Mouse (Mus musculus) retina, postnatal 1 day (tissue): Measurements from ENCODE around the gene Nae1.
"Not testable (repeated sequence)": the region's sequence is repeated elsewhere in the genome, so short reads cannot be mapped to it uniquely, and the experiment has no call there.

Source experiments
- DNase-seq: peaks from one replicate; pipeline ENCODE4 v3.0.0-alpha.2; 2012

Nae1 gene

DNA sequence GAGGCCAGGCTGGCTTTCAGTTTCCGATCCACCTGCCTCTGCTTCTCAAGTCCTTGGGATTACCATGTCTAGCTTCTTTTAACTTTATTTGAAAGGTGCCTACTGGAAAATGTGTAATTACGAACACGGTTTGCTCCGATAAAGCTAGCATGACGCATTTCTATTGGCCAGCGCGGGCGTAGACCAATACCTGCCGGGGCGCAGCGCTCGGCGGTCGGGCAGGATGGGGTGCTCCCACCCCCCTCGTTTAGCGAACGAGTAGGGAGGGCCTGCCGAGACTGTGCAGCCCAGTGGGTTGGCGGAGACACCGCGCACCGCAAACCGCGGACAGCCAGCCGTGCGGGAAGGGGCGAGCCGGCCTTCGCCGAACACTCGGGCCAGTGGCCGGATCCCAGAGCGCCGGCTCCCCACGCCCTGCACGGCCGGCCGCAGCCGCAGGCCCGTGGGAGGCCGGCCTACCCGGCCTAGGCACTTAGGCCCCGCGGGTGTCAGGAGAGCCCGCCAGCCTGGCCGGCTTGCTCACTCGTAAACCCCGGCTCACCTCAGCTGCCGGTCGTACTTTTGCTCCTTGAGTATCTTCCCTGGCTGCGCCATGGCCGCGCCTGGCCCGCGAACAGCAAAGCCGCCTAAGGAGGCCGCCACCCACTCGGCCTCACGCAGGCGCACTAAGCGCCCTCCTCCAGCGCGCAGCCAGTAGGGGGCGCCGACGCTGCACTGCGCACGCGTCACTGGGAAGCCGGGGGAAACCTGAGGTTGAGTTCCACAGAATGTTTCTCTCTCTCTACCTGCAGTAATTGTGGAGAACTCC, at the start of gene Nae1, which contains the start of gene Car7:
Gene Nae1 (minus strand): TSS at position 667 of the 808 bp plus-strand sequence.
Gene Car7 (plus strand): TSS at position 719 of the 808 bp plus-strand sequence.
- DNase-seq = peak; percentile 95

DNA sequence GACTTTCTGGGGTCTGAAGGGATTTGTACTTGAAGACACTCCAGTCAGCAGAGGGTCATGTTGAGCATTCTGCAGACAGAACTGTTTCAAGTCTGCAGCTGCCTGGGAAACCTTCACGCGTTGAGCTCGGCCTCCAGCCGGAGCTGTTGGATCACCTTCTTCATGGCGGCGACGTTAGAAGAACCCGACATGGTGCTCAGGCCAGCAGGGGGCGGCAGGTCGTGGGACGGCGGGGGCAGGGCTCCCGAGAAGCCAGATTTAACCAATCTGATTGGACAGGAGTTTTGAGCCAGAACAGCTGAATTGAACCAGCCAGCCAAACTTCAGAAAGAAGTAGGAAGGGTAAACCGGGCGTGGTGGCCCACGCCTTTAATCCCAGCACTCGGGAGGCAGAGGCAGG, 43.2 kb upstream of the Nae1 start:
- DNase-seq = not testable (repeated sequence)

DNA sequence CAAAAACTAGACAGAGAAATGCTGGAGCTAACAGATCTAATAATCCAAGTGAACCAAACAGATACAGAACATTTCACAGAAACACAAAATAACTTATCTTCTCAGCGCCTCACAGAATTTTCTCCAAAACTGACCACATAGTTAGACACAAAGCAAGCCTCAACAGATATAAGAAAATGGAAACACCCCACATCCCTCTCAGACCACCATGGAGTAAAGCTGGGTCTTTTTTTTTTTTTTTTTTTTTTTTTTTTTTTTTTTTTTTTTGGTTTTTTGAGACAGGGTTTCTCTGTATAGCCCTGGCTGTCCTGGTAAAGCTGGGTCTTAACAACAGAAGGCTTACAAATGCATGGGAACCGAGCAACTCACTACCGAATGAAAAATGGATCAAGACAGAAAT, 42.4 kb upstream of the Nae1 start:
- DNase-seq = no peak

- peak; percentile 89 for DNase-seq
These were observed 36.3 kb upstream of the Nae1 start for GRCm38 (mm10) chr8:104570436-104571343.

GRCm38 (mm10) chr8:104569559-104569958, 35.1 kb upstream of the Nae1 start:
- DNase-seq = peak; percentile 49

GRCm38 (mm10) chr8:104565457-104565798, 31.0 kb upstream of the Nae1 start:
- no peak for DNase-seq

DNA sequence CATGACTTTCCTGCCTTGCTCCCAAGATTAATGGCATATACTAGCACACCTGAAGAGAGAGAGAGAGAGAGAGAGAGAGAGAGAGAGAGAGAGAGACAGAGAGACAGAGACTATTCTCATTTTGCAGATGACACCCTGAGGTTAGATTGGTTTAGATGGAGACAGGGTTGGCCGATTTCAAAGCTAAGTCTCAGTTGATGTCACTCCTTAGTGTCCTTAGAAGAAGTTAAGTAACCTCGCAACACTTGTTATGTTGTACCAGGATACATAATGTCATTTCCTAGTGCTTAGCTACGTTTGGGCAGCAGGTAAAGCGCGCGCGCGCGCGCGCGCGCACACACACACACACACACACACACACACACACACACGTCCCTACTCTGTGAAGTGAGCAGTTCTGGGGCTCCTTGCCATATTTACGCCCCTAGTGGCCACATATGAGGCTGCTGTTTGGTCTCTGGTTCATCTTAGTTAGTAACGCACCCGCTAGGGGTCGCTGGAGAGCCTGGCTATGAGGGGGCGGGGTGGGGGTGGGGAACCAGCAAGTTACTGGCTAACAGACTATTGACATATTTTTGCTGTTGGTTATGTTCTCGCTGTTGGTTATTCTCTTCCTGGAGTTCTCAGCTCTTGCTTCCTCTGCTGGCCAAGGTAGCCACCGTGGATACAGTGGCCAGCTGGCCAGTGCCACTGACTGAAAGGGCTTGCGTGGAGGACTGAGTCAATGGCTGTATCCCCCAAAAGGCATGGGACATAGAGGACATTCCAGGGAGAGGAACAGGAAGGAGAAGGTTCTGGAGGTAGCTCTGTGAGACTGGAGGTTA, 30.4 kb upstream of the Nae1 start:
- peak; percentile 95 for DNase-seq

DNA sequence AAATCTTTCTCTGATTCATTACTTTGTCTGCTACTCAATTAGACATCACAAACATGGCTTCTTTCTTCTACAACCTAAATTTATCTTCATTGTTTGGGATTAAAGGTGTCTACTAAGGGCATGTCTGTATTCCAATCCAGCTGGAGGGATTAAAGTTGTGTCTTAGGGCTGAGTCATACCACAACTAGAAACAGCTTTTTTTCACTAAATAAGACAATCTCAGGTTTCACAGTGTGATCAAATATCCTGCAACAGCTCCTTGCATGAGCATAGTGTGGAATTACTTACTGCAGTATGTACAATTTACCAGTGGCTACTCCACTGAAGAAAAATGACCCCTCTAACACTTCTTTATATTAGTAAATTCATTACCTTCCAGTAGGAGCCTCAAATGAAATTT, 26.3 kb upstream of the Nae1 start:
- no peak for DNase-seq

- no peak for DNase-seq
These were observed 22.8 kb upstream of the Nae1 start for GRCm38 (mm10) chr8:104557226-104557625.

- DNase-seq = no peak
These were observed 20.8 kb upstream of the Nae1 start for GRCm38 (mm10) chr8:104555191-104555590.

GRCm38 (mm10) chr8:104543440-104544045, 9.1 kb upstream of the Nae1 start:
- no peak for DNase-seq

GRCm38 (mm10) chr8:104542160-104542559, 7.7 kb upstream of the Nae1 start:
- no peak for DNase-seq

DNA sequence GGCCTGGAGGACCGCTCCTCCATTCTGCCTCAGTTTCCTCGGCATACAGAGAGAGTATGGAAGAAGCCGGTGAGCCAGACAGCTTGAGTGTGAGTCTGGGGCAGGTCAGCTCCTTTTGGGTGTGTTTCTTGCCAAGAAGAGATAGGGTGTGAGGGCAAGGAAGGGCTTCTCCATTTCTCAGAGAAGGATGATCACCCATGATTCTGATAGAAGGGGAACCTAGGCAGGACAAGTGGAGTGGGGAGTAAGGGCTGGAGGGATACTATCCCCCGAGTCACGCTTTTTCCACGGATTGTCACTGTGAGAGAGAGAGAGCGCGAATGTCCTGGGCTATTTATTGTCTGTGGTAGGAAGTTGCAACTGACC, 7.1 kb upstream of the Nae1 start:
- no peak for DNase-seq

GRCm38 (mm10) chr8:104540710-104541514, 6.5 kb upstream of the Nae1 start:
- peak; percentile 56 for DNase-seq

- no peak for DNase-seq
These were observed 5.8 kb upstream of the Nae1 start for GRCm38 (mm10) chr8:104540238-104540637.

GRCm38 (mm10) chr8:104539566-104539965, 5.1 kb upstream of the Nae1 start:
- DNase-seq = no peak

GRCm38 (mm10) chr8:104538896-104539295, 4.5 kb upstream of the Nae1 start:
- no peak for DNase-seq

GRCm38 (mm10) chr8:104536028-104536427, 1.6 kb upstream of the Nae1 start:
- no peak for DNase-seq

DNA sequence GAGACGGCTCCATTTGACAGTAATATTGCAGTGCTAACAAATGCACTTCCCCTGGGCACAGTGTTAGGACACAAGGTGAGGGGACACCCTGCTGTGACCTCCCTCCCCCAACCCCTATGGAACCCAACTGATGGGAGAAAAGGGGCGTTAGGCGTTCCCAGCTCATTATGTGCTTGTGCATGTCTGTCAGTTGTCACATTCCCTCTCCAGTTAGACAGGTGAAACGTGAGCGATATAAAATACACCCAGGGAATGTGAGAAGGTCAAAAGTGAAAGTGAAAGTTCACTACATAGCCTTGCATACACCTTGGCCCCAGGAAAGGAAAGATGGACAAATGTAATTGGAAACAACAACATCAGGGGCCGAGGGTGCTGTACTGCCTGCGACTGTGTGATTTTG, 941 bp upstream of the Nae1 start:
- peak; percentile 18 for DNase-seq

- DNase-seq = no peak
These were observed 323 bp upstream of the Nae1 start for GRCm38 (mm10) chr8:104534779-104535141.

GRCm38 (mm10) chr8:104533551-104533950, 886 bp downstream of the Nae1 start:
- DNase-seq = no peak

- no peak for DNase-seq
These were observed 4.8 kb downstream of the Nae1 start for GRCm38 (mm10) chr8:104529671-104530070.
